Mouse (Mus musculus) CH12.LX (cell line): ENCODE measurements around the gene Tubgcp6. TPM values are rescaled to one million over a fixed set of nuclear protein-coding genes. Genes with fewer than 3 reads are reported as not detected.

ENCODE experiments used
- DNase-seq: peaks from one replicate; pipeline ENCODE4 v3.0.0-alpha.2; 2013; ENCODE audit errors: extremely low read depth
- H3K27ac ChIP-seq: 2 replicates; pipeline ENCODE4 v1.5.1; 2012; ENCODE audit warnings: low read depth, mild to moderate bottlenecking, control low read depth, moderate library complexity; ENCODE audit not compliant: insufficient read depth
- H3K27me3 ChIP-seq: replicated peaks from 2 replicates; pipeline ENCODE3; 2012; ENCODE audit warnings: inconsistent platforms
- H3K36me3 ChIP-seq, 2 experiments: replicated peaks in 1 of 2; 2 replicates each; pipeline versions ENCODE3 to v1.6.1; 2012; ENCODE audit warnings: inconsistent platforms in 1 of 2, low read length in 1 of 2, mild to moderate bottlenecking in 1 of 2, mixed read lengths in 1 of 2, moderate library complexity in 1 of 2; ENCODE audit not compliant: control insufficient read depth in 1 of 2, insufficient read depth in 1 of 2
- H3K4me1 ChIP-seq, 2 experiments: 2 replicates each; pipeline ENCODE4 v1.6.1; 2012; ENCODE audit warnings: inconsistent platforms in 1 of 2, moderate library complexity in 1 of 2; ENCODE audit not compliant: insufficient read depth in 2 of 2, control insufficient read depth in 1 of 2
- H3K4me2 ChIP-seq: 2 replicates; pipeline ENCODE4 v1.6.1; 2012; ENCODE audit warnings: low read depth, mild to moderate bottlenecking, control low read depth; ENCODE audit not compliant: poor library complexity, insufficient read depth, severe bottlenecking
- H3K4me3 ChIP-seq, 3 experiments: fragments of 150-350 bp in 1 of 3; sonication (generic) in 1 of 3; replicated peaks in 1 of 3; 2 replicates each; pipeline versions ENCODE3 to v1.5.1; 2011 to 2012; ENCODE audit warnings: low read depth in 2 of 3, low read length in 2 of 3, mild to moderate bottlenecking in 2 of 3, moderate library complexity in 2 of 3, control low read depth in 1 of 3, improper control_type of control experiment in 1 of 3, inconsistent platforms in 1 of 3, mixed read lengths in 1 of 3; ENCODE audit not compliant: poor library complexity in 1 of 3
- H3K79me2 ChIP-seq: replicated peaks from 2 replicates; pipeline ENCODE4 v1.6.1; 2012; ENCODE audit warnings: mild to moderate bottlenecking, moderate library complexity; ENCODE audit not compliant: control insufficient read depth, poor library complexity, insufficient read depth, severe bottlenecking; ENCODE audit errors: extremely low read depth
- H3K9ac ChIP-seq: 2 replicates; pipeline ENCODE4 v1.6.1; 2012; ENCODE audit warnings: low read depth, mild to moderate bottlenecking, control low read depth, moderate library complexity; ENCODE audit not compliant: insufficient read depth
- H3K9me3 ChIP-seq: replicated peaks from 2 replicates; pipeline ENCODE3; 2012; ENCODE audit warnings: low read length, inconsistent platforms, mixed read lengths
- BHLHE40 ChIP-seq: IDR thresholded peaks from 2 replicates; pipeline ENCODE4 v1.6.1; 2011; ENCODE audit warnings: mild to moderate bottlenecking, low read depth, low read length, improper control_type of control experiment
- CHD1 ChIP-seq: IDR thresholded peaks from 2 replicates; pipeline ENCODE4 v1.6.1; 2012; ENCODE audit warnings: low read depth, low read length, improper control_type of control experiment, inconsistent platforms
- HCFC1 ChIP-seq: IDR thresholded peaks from 2 replicates; pipeline ENCODE4 v1.6.1; 2012; ENCODE audit warnings: low read depth, mild to moderate bottlenecking, inconsistent platforms, low read length, improper control_type of control experiment
- IRF4 ChIP-seq: IDR thresholded peaks from 2 replicates; pipeline ENCODE4 v1.6.1; 2014; ENCODE audit warnings: low read depth, mild to moderate bottlenecking, inconsistent platforms, low read length, improper control_type of control experiment
- JUND ChIP-seq: conservative IDR thresholded peaks from 2 replicates; pipeline ENCODE4 v1.6.1; 2011; ENCODE audit warnings: low read depth, low read length, improper control_type of control experiment
- KAT2A ChIP-seq: IDR thresholded peaks from 2 replicates; pipeline ENCODE4 v1.6.1; 2012; ENCODE audit warnings: low read length, improper control_type of control experiment, inconsistent platforms; ENCODE audit not compliant: insufficient replicate concordance
- MAX ChIP-seq: IDR thresholded peaks from 2 replicates; pipeline ENCODE4 v1.6.1; 2011; ENCODE audit warnings: low read length, improper control_type of control experiment
- MYC ChIP-seq: IDR thresholded peaks from 2 replicates; pipeline ENCODE4 v1.6.1; 2011; ENCODE audit warnings: low read depth, mild to moderate bottlenecking, improper control_type of control experiment, low read length
- NELFE ChIP-seq: IDR thresholded peaks from 2 replicates; pipeline ENCODE4 v1.6.1; 2011; ENCODE audit warnings: low read depth, low read length, improper control_type of control experiment
- RCOR1 ChIP-seq: conservative IDR thresholded peaks from 2 replicates; pipeline ENCODE4 v1.6.1; 2012; ENCODE audit warnings: low read depth, mild to moderate bottlenecking, inconsistent platforms, low read length, improper control_type of control experiment
- TBP ChIP-seq: conservative IDR thresholded peaks from 2 replicates; pipeline ENCODE4 v1.6.1; 2011; ENCODE audit warnings: low read depth, low read length, improper control_type of control experiment
- TCF12 ChIP-seq: IDR thresholded peaks from 2 replicates; pipeline ENCODE4 v1.6.1; 2014; ENCODE audit warnings: low read depth, mild to moderate bottlenecking, inconsistent platforms, low read length, improper control_type of control experiment
- ZC3H11A ChIP-seq: IDR thresholded peaks from 2 replicates; pipeline ENCODE4 v1.6.1; 2012; ENCODE audit warnings: low read depth, mild to moderate bottlenecking, inconsistent platforms, low read length, improper control_type of control experiment
- ZKSCAN1 ChIP-seq: IDR thresholded peaks from 2 replicates; pipeline ENCODE4 v1.6.1; 2012; ENCODE audit warnings: low read depth, inconsistent platforms, low read length, improper control_type of control experiment, borderline replicate concordance
- ZMIZ1 ChIP-seq: IDR thresholded peaks from 2 replicates; pipeline ENCODE4 v1.6.1; 2012; ENCODE audit warnings: low read depth, mild to moderate bottlenecking, inconsistent platforms, low read length, improper control_type of control experiment
- dilution Hi-C: fragments of 300-500 bp; cut with MboI; formaldehyde crosslinking; loops from 2 replicates; pipeline ENCODE4 v1.14.3; 2020; ENCODE audit warnings: low sequenced_read_pairs; ENCODE audit not compliant: extremely low pct_unique_long_range_greater_than_20kb, extremely low pct_ligation_motif_present
- in situ Hi-C: fragments of 300-500 bp; cut with MboI; formaldehyde crosslinking; loops from 3 replicates; pipeline ENCODE4 v1.14.3; 2019; ENCODE audit warnings: low sequenced_read_pairs, low pct_ligation_motif_present, low pct_unique_long_range_greater_than_20kb, mixed read lengths
- polyA plus RNA-seq: library from polyadenylated mRNA; unstranded; fragments of >175 nt; gene quantifications from 2 replicates; pipeline ENCODE4 v1.2.1, GENCODE M21; 2012; ENCODE audit warnings: low read depth; ENCODE audit not compliant: insufficient read length
- total RNA-seq, 2 experiments: library from RNA; depleted of rRNA; stranded (reverse); fragments of 300-350 nt in 1 of 2; fragments of >200 nt in 1 of 2; gene quantifications; 2 replicates each; pipeline ENCODE4 v1.2.3; 2012 to 2014

The Tubgcp6 gene
- total and polyA plus RNA-seq, 3 experiments: 12.7 to 17.0 (median 13.3) TPM

DNA sequence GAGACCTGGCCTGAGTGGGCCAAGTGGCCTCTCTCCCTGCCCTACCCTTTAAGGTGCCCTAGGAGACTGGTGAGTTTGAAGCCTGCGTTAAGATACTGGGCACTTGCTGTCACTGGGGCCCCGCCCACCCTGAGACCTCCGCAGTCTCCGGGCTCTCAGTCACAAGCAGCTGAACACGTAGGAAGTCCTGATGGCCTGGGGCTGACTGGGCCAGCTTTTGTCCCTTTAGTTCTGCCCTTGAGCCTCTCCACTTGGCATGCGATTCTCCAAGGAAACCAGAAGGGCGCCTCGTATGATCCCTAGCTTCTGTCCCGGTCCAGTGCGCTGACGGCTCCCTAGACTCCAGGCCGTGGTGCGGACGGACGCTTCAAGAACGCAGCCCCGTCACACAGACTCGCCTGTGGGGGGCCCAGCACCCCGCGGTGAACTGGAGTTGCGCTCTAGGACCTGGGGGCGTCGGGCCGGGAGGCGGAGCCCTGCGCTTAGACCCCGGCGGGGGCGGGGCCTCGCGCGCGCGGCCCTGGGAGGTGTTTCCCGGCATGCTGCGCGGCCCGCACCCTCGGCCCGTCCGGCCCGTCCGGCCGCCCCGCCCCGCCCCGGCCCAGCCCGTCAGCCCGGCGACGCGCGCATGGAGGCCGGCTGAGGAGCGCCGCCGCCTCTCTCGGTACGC lies 47.3 kb downstream of the Tubgcp6 start (continued):
- TF ChIP-seq MYC (no peak), ZMIZ1 (0 out of 2 replicates have a peak, but pooled peaks have one; percentile 10), MAX (no peak), BHLHE40 (no peak), IRF4 (no peak), TCF12 (peak; percentile 59), TBP (no peak), CHD1 (no peak), KAT2A (0 out of 2 replicates have a peak, but pooled peaks have one; percentile 39), RCOR1 (no peak)
- TF ChIP-seq, all 38 proteins: peak for 12

DNA sequence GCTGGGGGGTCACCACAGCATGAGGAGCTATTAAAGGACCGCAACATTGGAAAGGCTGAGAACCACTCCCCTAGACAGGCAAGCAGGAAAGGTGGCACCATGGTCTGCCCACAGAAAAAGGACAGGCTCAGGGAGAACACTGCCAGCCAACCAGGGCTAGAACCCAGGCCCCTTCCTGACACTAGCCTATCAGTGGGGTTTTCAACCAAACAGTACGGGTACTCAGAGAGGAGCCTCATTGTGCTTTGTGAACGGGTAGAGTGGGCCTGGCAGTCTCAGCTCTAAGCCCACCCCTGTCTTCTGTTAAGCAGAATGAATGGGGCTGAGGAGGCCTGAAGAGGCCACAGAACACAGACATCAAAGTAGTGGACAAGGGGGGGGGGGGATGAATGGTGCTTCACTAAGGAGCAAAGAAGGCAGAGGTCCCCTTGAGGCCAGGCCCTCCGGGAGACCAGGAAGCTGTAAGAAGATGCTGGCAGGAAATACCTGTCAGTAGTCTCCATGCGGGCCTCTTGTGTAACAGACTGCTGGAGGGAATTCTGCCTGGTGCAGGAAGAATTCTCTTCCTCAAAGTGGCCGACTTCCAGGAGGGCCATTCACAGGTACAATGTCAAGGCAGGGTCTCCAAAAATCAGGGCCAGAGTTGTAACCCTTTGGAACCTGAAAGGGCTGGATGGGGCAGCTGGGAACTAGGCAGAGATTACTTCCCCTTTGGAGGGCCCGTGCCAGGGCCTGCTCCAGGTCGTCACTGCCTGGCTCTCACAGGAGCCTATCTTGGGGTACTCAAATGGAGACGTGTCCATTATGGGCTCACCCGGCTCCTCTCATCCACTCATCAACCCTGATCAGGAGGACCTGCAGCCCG lies 48.1 kb downstream of the Tubgcp6 start, which contains the start of gene Trabd:
Trabd (plus strand) TSS at position 512 of the 865 bp plus-strand sequence.
- Histone ChIP-seq H3K4me1 (peaks cover 6 to 41% of the 10 kb centered on the region in 2 experiments; a peak in 3 of 4 replicates), H3K27me3 (peaks cover 44% of the 10 kb centered on the region), H3K9ac (peak within 1 kb of the TSS; percentile 96), H3K36me3 (peaks cover 0 to 5% of the 10 kb centered on the region in 2 experiments), H3K27ac (no peak within 1 kb of the TSS), H3K79me2 (peaks cover 29% of the 10 kb centered on the region), H3K4me3 (peak within 1 kb of the TSS; percentile 65 to 88 (median 87)), H3K9me3 (no peaks in the 10 kb centered on the region), H3K4me2 (peak within 1 kb of the TSS; percentile 72)
- dilution Hi-C loops (no loop called here), in situ Hi-C loops (loop anchor here (10.0 to 25.0 kb wide), 3 partner anchors 113 to 350 kb away; partner anchors contain the start of genes C730034F03Rik, Chkb, Cpt1b and Gm44502)
- DNase-seq: no peak
- TF ChIP-seq ZC3H11A: no peak
- TF ChIP-seq HCFC1: no peak
- no peak for TF ChIP-seq ZKSCAN1
- no peak for TF ChIP-seq MAX
- TF ChIP-seq JUND: no peak
- no peak for TF ChIP-seq NELFE
